Mouse (Mus musculus) urinary bladder, postnatal 4 days (tissue): ENCODE data around the gene Tmem54.

Experiments used
- DNase-seq, 2 experiments: peaks; one replicate each; pipeline ENCODE4 v3.0.0; 2021 to 2022; ENCODE audit warnings: low spot score in 2 of 2

Gene Tmem54

GRCm38 (mm10) chr4:129097006-129097405 is 8.3 kb upstream of the Tmem54 start:
- no peak for DNase-seq

GRCm38 (mm10) chr4:129102133-129102829 is 3.1 kb upstream of the Tmem54 start:
- no peak for DNase-seq

GRCm38 (mm10) chr4:129106073-129106472 is 725 bp downstream of the Tmem54 start:
- DNase-seq = no peak

- DNase-seq = no peak
Observed at GRCm38 (mm10) chr4:129107348-129107899, 2.1 kb downstream of the Tmem54 start.

GRCm38 (mm10) chr4:129108624-129109023 is 3.3 kb downstream of the Tmem54 start:
- DNase-seq = no peak

- DNase-seq = no peak
Observed at GRCm38 (mm10) chr4:129110804-129111203, 5.5 kb downstream of the Tmem54 start.

GRCm38 (mm10) chr4:129111350-129111749 is 6.0 kb downstream of the Tmem54 start:
- DNase-seq = no peak

- no peak for DNase-seq
Observed at GRCm38 (mm10) chr4:129112231-129112630, 6.9 kb downstream of the Tmem54 start.

GRCm38 (mm10) chr4:129113083-129113988 is 8.0 kb downstream of the Tmem54 start:
- peak; percentile 67 to 81 for DNase-seq

GRCm38 (mm10) chr4:129116703-129117102 is 11.4 kb downstream of the Tmem54 start:
- DNase-seq = no peak

GRCm38 (mm10) chr4:129117720-129118510 is 12.6 kb downstream of the Tmem54 start:
- no peak for DNase-seq

- DNase-seq = no peak
Observed at GRCm38 (mm10) chr4:129119708-129120107, 14.4 kb downstream of the Tmem54 start.

- peak; percentile 62 to 82 for DNase-seq
Observed at GRCm38 (mm10) chr4:129120520-129121445, 15.4 kb downstream of the Tmem54 start.

GRCm38 (mm10) chr4:129121569-129122086 is 16.3 kb downstream of the Tmem54 start, which contains the start of gene Hpca:
Gene Hpca, minus strand, starts transcription at chr4:129122036.
- no peak for DNase-seq

- no peak for DNase-seq
Observed at GRCm38 (mm10) chr4:129122107-129122506, 16.8 kb downstream of the Tmem54 start.

- DNase-seq = no peak
Observed at GRCm38 (mm10) chr4:129122719-129123118, 17.4 kb downstream of the Tmem54 start.

- DNase-seq = no peak
Observed at GRCm38 (mm10) chr4:129124652-129125146, 19.4 kb downstream of the Tmem54 start.

GRCm38 (mm10) chr4:129125736-129126451 is 20.5 kb downstream of the Tmem54 start:
- no peak for DNase-seq

GRCm38 (mm10) chr4:129128582-129129338 is 23.4 kb downstream of the Tmem54 start:
- no peak for DNase-seq
